Mouse (Mus musculus) CH12.LX (cell line): ENCODE data around the gene Ficd. TPM values are rescaled to one million over a fixed set of nuclear protein-coding genes. Genes with fewer than 3 reads are reported as not detected.

ENCODE experiments used
- DNase-seq: peaks from one replicate; pipeline ENCODE4 v3.0.0-alpha.2; 2013; ENCODE audit errors: extremely low read depth
- H3K27ac ChIP-seq: 2 replicates; pipeline ENCODE4 v1.5.1; 2012; ENCODE audit warnings: low read depth, mild to moderate bottlenecking, control low read depth, moderate library complexity; ENCODE audit not compliant: insufficient read depth
- H3K27me3 ChIP-seq: replicated peaks from 2 replicates; pipeline ENCODE3; 2012; ENCODE audit warnings: inconsistent platforms
- H3K36me3 ChIP-seq, 2 experiments: replicated peaks in 1 of 2; 2 replicates each; pipeline versions ENCODE3 to v1.6.1; 2012; ENCODE audit warnings: inconsistent platforms in 1 of 2, low read length in 1 of 2, mild to moderate bottlenecking in 1 of 2, mixed read lengths in 1 of 2, moderate library complexity in 1 of 2; ENCODE audit not compliant: control insufficient read depth in 1 of 2, insufficient read depth in 1 of 2
- H3K4me1 ChIP-seq, 2 experiments: 2 replicates each; pipeline ENCODE4 v1.6.1; 2012; ENCODE audit warnings: inconsistent platforms in 1 of 2, moderate library complexity in 1 of 2; ENCODE audit not compliant: insufficient read depth in 2 of 2, control insufficient read depth in 1 of 2
- H3K4me2 ChIP-seq: 2 replicates; pipeline ENCODE4 v1.6.1; 2012; ENCODE audit warnings: low read depth, mild to moderate bottlenecking, control low read depth; ENCODE audit not compliant: poor library complexity, insufficient read depth, severe bottlenecking
- H3K4me3 ChIP-seq, 3 experiments: fragments of 150-350 bp in 1 of 3; sonication (generic) in 1 of 3; replicated peaks in 1 of 3; 2 replicates each; pipeline versions ENCODE3 to v1.5.1; 2011 to 2012; ENCODE audit warnings: low read depth in 2 of 3, low read length in 2 of 3, mild to moderate bottlenecking in 2 of 3, moderate library complexity in 2 of 3, control low read depth in 1 of 3, improper control_type of control experiment in 1 of 3, inconsistent platforms in 1 of 3, mixed read lengths in 1 of 3; ENCODE audit not compliant: poor library complexity in 1 of 3
- H3K79me2 ChIP-seq: replicated peaks from 2 replicates; pipeline ENCODE4 v1.6.1; 2012; ENCODE audit warnings: mild to moderate bottlenecking, moderate library complexity; ENCODE audit not compliant: control insufficient read depth, poor library complexity, insufficient read depth, severe bottlenecking; ENCODE audit errors: extremely low read depth
- H3K9ac ChIP-seq: 2 replicates; pipeline ENCODE4 v1.6.1; 2012; ENCODE audit warnings: low read depth, mild to moderate bottlenecking, control low read depth, moderate library complexity; ENCODE audit not compliant: insufficient read depth
- H3K9me3 ChIP-seq: replicated peaks from 2 replicates; pipeline ENCODE3; 2012; ENCODE audit warnings: low read length, inconsistent platforms, mixed read lengths
- CHD1 ChIP-seq: IDR thresholded peaks from 2 replicates; pipeline ENCODE4 v1.6.1; 2012; ENCODE audit warnings: low read depth, low read length, improper control_type of control experiment, inconsistent platforms
- CHD2 ChIP-seq: IDR thresholded peaks from 2 replicates; pipeline ENCODE4 v1.6.1; 2011; ENCODE audit warnings: low read length, improper control_type of control experiment
- CTCF ChIP-seq, 2 experiments: IDR thresholded peaks in 1 of 2; conservative IDR thresholded peaks in 1 of 2; 2 replicates each; pipeline ENCODE4 v1.5.1; 2011 to 2012; ENCODE audit warnings: low read depth in 2 of 2, low read length in 2 of 2, improper control_type of control experiment in 1 of 2, inconsistent platforms in 1 of 2, mild to moderate bottlenecking in 1 of 2, moderate library complexity in 1 of 2
- ELF1 ChIP-seq: IDR thresholded peaks from 2 replicates; pipeline ENCODE4 v1.6.1; 2014; ENCODE audit warnings: low read depth, mild to moderate bottlenecking, inconsistent platforms, low read length, improper control_type of control experiment
- EP300 ChIP-seq: IDR thresholded peaks from 2 replicates; pipeline ENCODE4 v1.6.1; 2011; ENCODE audit warnings: low read length, improper control_type of control experiment
- JUN ChIP-seq: IDR thresholded peaks from 2 replicates; pipeline ENCODE4 v1.6.1; 2011; ENCODE audit warnings: low read depth, mild to moderate bottlenecking, low read length, improper control_type of control experiment, moderate library complexity; ENCODE audit not compliant: insufficient read depth
- MAFK ChIP-seq: IDR thresholded peaks from 2 replicates; pipeline ENCODE4 v1.6.1; 2011; ENCODE audit warnings: low read length, improper control_type of control experiment; ENCODE audit not compliant: insufficient replicate concordance
- MAX ChIP-seq: IDR thresholded peaks from 2 replicates; pipeline ENCODE4 v1.6.1; 2011; ENCODE audit warnings: low read length, improper control_type of control experiment
- MXI1 ChIP-seq: IDR thresholded peaks from 2 replicates; pipeline ENCODE4 v1.6.1; 2011; ENCODE audit warnings: mild to moderate bottlenecking, low read depth, low read length, improper control_type of control experiment
- MYC ChIP-seq: IDR thresholded peaks from 2 replicates; pipeline ENCODE4 v1.6.1; 2011; ENCODE audit warnings: low read depth, mild to moderate bottlenecking, improper control_type of control experiment, low read length
- POLR2A ChIP-seq: IDR thresholded peaks from 2 replicates; pipeline ENCODE4 v1.6.1; 2011; ENCODE audit warnings: low read depth, mild to moderate bottlenecking, improper control_type of control experiment, low read length
- POLR2AphosphoS2 ChIP-seq: IDR thresholded peaks from 2 replicates; pipeline ENCODE4 v1.6.1; 2011; ENCODE audit warnings: low read depth, low read length, improper control_type of control experiment
- USF1 ChIP-seq: IDR thresholded peaks from 2 replicates; pipeline ENCODE4 v1.6.1; 2014; ENCODE audit warnings: low read depth, mild to moderate bottlenecking, inconsistent platforms, low read length, improper control_type of control experiment
- ZC3H11A ChIP-seq: IDR thresholded peaks from 2 replicates; pipeline ENCODE4 v1.6.1; 2012; ENCODE audit warnings: low read depth, mild to moderate bottlenecking, inconsistent platforms, low read length, improper control_type of control experiment
- ZMIZ1 ChIP-seq: IDR thresholded peaks from 2 replicates; pipeline ENCODE4 v1.6.1; 2012; ENCODE audit warnings: low read depth, mild to moderate bottlenecking, inconsistent platforms, low read length, improper control_type of control experiment
- dilution Hi-C: fragments of 300-500 bp; cut with MboI; formaldehyde crosslinking; loops from 2 replicates; pipeline ENCODE4 v1.14.3; 2020; ENCODE audit warnings: low sequenced_read_pairs; ENCODE audit not compliant: extremely low pct_unique_long_range_greater_than_20kb, extremely low pct_ligation_motif_present
- in situ Hi-C: fragments of 300-500 bp; cut with MboI; formaldehyde crosslinking; loops from 3 replicates; pipeline ENCODE4 v1.14.3; 2019; ENCODE audit warnings: low sequenced_read_pairs, low pct_ligation_motif_present, low pct_unique_long_range_greater_than_20kb, mixed read lengths
- polyA plus RNA-seq: library from polyadenylated mRNA; unstranded; fragments of >175 nt; gene quantifications from 2 replicates; pipeline ENCODE4 v1.2.1, GENCODE M21; 2012; ENCODE audit warnings: low read depth; ENCODE audit not compliant: insufficient read length
- total RNA-seq, 2 experiments: library from RNA; depleted of rRNA; stranded (reverse); fragments of 300-350 nt in 1 of 2; fragments of >200 nt in 1 of 2; gene quantifications; 2 replicates each; pipeline ENCODE4 v1.2.3; 2012 to 2014

Ficd gene
- total and polyA plus RNA-seq, 3 experiments, result 2.4 to 2.5 (median 2.4) TPM

DNA sequence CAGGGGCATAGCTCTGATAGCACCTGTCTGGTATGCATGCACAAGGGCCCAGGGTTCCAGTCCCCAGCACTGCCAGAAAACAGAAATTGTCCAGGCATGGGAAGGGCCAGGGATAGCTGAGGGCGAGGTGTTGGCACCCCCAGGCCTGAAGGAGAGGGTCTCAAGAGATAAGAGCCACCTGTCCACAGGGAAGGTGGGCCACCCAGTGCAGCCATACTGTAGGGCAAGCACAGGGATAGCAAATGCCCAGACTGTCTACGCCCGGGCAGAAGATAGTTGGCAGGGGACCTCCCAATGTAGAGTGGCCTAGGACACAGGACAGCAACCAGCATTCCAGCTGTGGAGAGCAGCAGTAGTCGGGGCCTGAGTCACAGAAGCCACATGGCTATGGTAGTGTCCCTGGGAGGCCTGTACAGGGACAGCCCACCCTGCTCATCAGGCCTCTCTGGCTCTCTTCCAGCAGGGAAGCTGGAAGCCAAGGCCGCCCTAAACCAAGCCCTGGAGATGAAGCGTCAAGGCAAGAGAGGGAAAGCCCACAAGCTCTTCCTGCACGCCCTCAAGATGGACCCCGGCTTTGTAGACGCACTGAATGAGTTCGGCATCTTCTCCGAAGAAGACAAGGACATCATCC lies 2.1 kb downstream of the Ficd start:
- no peak overlapping the region for H3K9ac ChIP-seq
- TF ChIP-seq ZC3H11A (no peak), POLR2AphosphoS2 (no peak), JUN (no peak), MXI1 (no peak), ELF1 (no peak), EP300 (no peak), CHD2 (no peak), POLR2A (no peak), MYC (no peak), ZMIZ1 (no peak), USF1 (no peak), CHD1 (no peak), MAX (no peak)
- H3K36me3 ChIP-seq, result peaks cover 51 to 59% of the 10 kb centered on the region in 2 experiments

DNA sequence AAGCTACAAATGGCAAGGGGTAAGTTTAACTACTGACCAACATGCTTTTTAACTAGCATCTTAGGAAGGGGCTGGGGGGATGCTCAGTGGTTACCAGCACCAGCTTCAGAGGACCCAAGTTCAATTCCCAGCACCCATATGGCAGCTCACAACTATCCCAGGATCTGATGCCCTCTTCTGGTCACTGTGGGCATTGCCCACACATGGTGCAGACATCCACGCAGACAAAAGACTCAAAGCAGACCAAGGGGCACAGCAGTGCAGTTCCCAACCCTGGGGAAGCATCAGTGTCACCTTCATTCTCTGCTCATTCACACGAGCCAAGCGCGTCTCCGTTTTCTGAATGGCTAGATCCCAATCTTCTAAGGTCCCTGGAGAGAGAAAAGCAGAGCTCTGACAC lies 12.0 kb downstream of the Ficd start:
- no peaks in the 10 kb centered on the region for H3K4me1 ChIP-seq
- H3K27ac ChIP-seq, result no peak overlapping the region
- H3K4me2 ChIP-seq, result no peak overlapping the region
- H3K36me3 ChIP-seq, result peaks cover 94 to 99% of the 10 kb centered on the region in 2 experiments
- H3K27me3 ChIP-seq, result no peaks in the 10 kb centered on the region
- dilution Hi-C loops, result no loop called here
- in situ Hi-C loops, result no loop called here
- no peaks in the 10 kb centered on the region for H3K79me2 ChIP-seq
- no peak overlapping the region for H3K4me3 ChIP-seq
- peaks cover 4% of the 10 kb centered on the region for H3K9me3 ChIP-seq
- H3K9ac ChIP-seq, result no peak overlapping the region
- DNase-seq, result no peak
- TF ChIP-seq CTCF (conservative IDR thresholded peaks at IDR 0.05 in 1 of 2, IDR thresholded peaks at IDR 0.05 in 1 of 2; ENCODE audit: low read depth in 2 of 2, low read length in 2 of 2), result 0 out of 4 replicates have a peak, but pooled peaks have one; percentile 20 to 29
- TF ChIP-seq CHD2, result no peak
- no peak for TF ChIP-seq MAFK

More for the DNA sequence above, 2.1 kb downstream of the Ficd start:
- in situ Hi-C loops (no loop called here), dilution Hi-C loops (no loop called here)
- H3K27ac ChIP-seq, result no peak overlapping the region
- H3K4me2 ChIP-seq, result no peak overlapping the region
- H3K79me2 ChIP-seq, result no peaks in the 10 kb centered on the region
- H3K27me3 ChIP-seq, result peaks cover 3% of the 10 kb centered on the region
- H3K9me3 ChIP-seq, result no peaks in the 10 kb centered on the region
- H3K4me1 ChIP-seq, result peaks cover 10 to 21% of the 10 kb centered on the region in 2 experiments
- H3K4me3 ChIP-seq, result no peak overlapping the region
- no peak for DNase-seq
